Mouse (Mus musculus): ENCODE data around the gene Agap2. TPM values are rescaled to one million over a fixed set of nuclear protein-coding genes. Genes with fewer than 3 reads are reported as not detected.

Agap2 gene
- polyA plus RNA-seq, 1 experiment = 0.85 TPM

DNA sequence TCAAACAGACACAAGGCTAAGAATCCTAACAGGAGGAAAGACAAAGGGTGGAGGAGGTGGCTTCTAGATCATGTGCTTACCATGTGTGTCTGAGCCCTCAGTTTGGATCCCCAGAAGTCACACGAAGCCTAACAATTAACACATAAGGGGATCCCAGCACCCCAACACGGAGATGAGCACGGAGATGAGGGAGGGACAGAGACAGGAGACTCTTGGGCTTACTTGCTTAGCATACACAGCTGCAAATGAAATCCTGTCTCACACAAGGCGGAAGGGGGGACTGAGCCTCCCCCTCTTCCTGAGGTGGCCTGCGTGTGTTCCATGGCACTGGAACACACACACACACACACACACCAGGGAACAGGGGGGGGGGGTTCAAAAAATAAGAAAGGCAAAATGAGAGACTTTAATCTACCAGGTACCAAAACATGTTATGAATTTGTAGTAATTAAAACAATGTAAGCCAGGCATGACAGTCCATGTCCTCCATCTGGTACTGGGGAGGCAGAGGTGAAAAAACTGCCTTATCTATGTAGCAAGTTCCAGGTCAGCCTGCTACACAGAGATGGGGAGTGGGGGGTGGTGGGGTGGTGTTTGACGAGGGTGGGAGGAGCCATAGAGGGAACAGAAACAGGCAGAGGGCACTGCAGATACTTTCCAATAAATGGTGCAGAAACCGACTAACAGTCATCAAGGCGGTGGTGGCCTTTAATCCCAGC is 60.2 kb downstream of the Agap2 start:
- no peak overlapping the region for H3K27ac ChIP-seq (ENCODE audit: insufficient read depth, low read length)
- H3K4me3 ChIP-seq (ENCODE audit: low read depth, low read length) = no peak overlapping the region
- no peak overlapping the region for H3K9ac ChIP-seq (ENCODE audit: low read depth, poor library complexity, severe bottlenecking)
- TF ChIP-seq POLR2A (IDR thresholded peaks at IDR 0.05; ENCODE audit: insufficient read depth, low read length) (no peak), CTCF (IDR thresholded peaks at IDR 0.05; ENCODE audit: low read depth, low read length) (no peak), EP300 (IDR thresholded peaks at IDR 0.05; ENCODE audit: insufficient read depth, low read depth, low read length) (no peak)
- H3K9me3 ChIP-seq (replicated peaks; ENCODE audit: control insufficient read depth, insufficient read depth, low read length, poor library complexity, severe bottlenecking) = no peaks in the 10 kb centered on the region
- no peaks in the 10 kb centered on the region for H3K27me3 ChIP-seq (ENCODE audit: control insufficient read depth, insufficient read depth, low read length, poor library complexity, severe bottlenecking)
- H3K4me1 ChIP-seq (ENCODE audit: control insufficient read depth, insufficient read depth, low read length) = peaks cover 6% of the 10 kb centered on the region
- H3K36me3 ChIP-seq (ENCODE audit: control insufficient read depth, insufficient read depth, low read length, poor library complexity, severe bottlenecking) = no peaks in the 10 kb centered on the region

GRCm38 (mm10) chr10:127136510-127136909 is 61.4 kb downstream of the Agap2 start:
- Histone ChIP-seq H3K27ac (ENCODE audit: insufficient read depth, low read length) (no peak overlapping the region), H3K4me1 (ENCODE audit: control insufficient read depth, insufficient read depth, low read length) (peaks cover 4% of the 10 kb centered on the region), H3K9ac (ENCODE audit: low read depth, poor library complexity, severe bottlenecking) (no peak overlapping the region), H3K4me3 (ENCODE audit: low read depth, low read length) (no peak overlapping the region), H3K27me3 (ENCODE audit: control insufficient read depth, insufficient read depth, low read length, poor library complexity, severe bottlenecking) (no peaks in the 10 kb centered on the region), H3K36me3 (ENCODE audit: control insufficient read depth, insufficient read depth, low read length, poor library complexity, severe bottlenecking) (no peaks in the 10 kb centered on the region), H3K9me3 (replicated peaks; ENCODE audit: control insufficient read depth, insufficient read depth, low read length, poor library complexity, severe bottlenecking) (no peaks in the 10 kb centered on the region)
- no peak for TF ChIP-seq CTCF (IDR thresholded peaks at IDR 0.05; ENCODE audit: low read depth, low read length)
- no peak for TF ChIP-seq EP300 (IDR thresholded peaks at IDR 0.05; ENCODE audit: insufficient read depth, low read depth, low read length)
- TF ChIP-seq POLR2A (IDR thresholded peaks at IDR 0.05; ENCODE audit: insufficient read depth, low read length) = no peak

GRCm38 (mm10) chr10:127137896-127138295 is 62.8 kb downstream of the Agap2 start:
- Histone ChIP-seq H3K36me3 (ENCODE audit: control insufficient read depth, insufficient read depth, low read length, poor library complexity, severe bottlenecking) (no peaks in the 10 kb centered on the region), H3K27me3 (ENCODE audit: control insufficient read depth, insufficient read depth, low read length, poor library complexity, severe bottlenecking) (no peaks in the 10 kb centered on the region), H3K4me3 (ENCODE audit: low read depth, low read length) (no peak overlapping the region), H3K4me1 (ENCODE audit: control insufficient read depth, insufficient read depth, low read length) (peaks cover 3% of the 10 kb centered on the region), H3K9me3 (replicated peaks; ENCODE audit: control insufficient read depth, insufficient read depth, low read length, poor library complexity, severe bottlenecking) (no peaks in the 10 kb centered on the region; the same call in 1 of the 2 replicates), H3K9ac (ENCODE audit: low read depth, poor library complexity, severe bottlenecking) (no peak overlapping the region), H3K27ac (ENCODE audit: insufficient read depth, low read length) (no peak overlapping the region)
- no peak for TF ChIP-seq POLR2A (IDR thresholded peaks at IDR 0.05; ENCODE audit: insufficient read depth, low read length)

DNA sequence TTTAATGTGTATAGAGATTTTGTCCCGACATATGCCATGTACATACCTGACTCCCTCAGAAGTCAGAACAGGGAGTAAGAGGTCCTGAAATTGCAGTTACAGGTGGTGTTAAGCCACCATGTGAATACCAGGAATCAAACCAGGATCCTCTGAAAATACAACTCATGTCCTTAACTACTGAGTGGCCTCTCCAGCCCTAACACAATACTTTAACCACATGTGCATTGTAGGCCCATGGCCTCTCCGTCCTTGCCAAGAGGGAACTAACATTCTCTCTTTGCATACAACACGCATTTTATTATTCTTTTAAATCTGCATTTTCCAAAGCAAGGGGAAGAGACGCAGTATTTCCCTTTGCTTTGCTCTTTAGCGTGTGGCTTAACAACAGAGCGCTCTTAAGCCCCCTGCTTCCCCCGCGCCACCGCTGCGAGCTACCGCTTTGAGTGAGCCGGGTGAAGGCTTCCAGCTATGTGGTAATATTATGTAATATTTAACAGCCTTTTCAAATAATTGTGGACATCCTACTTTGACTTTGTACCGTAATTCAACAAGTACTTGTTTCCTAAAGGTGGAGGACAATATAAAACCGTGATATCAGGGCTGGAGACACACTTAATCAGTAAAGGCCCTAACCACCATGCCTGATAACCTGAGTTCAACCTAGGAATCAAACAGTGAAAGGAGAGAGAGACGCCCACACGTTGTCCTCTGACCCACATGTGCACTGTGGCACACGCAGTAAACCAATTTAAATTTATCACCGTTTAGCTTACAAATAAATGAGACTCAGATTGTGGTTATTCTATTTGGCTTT is 63.5 kb downstream of the Agap2 start:
- Histone ChIP-seq H3K27me3 (ENCODE audit: control insufficient read depth, insufficient read depth, low read length, poor library complexity, severe bottlenecking) (no peaks in the 10 kb centered on the region), H3K4me3 (ENCODE audit: low read depth, low read length) (no peak overlapping the region), H3K9ac (ENCODE audit: low read depth, poor library complexity, severe bottlenecking) (no peak overlapping the region), H3K36me3 (ENCODE audit: control insufficient read depth, insufficient read depth, low read length, poor library complexity, severe bottlenecking) (no peaks in the 10 kb centered on the region), H3K4me1 (ENCODE audit: control insufficient read depth, insufficient read depth, low read length) (peaks cover 3% of the 10 kb centered on the region), H3K9me3 (replicated peaks; ENCODE audit: control insufficient read depth, insufficient read depth, low read length, poor library complexity, severe bottlenecking) (no peaks in the 10 kb centered on the region; the same call in 1 of the 2 replicates), H3K27ac (ENCODE audit: insufficient read depth, low read length) (no peak overlapping the region)
- TF ChIP-seq POLR2A (IDR thresholded peaks at IDR 0.05; ENCODE audit: insufficient read depth, low read length) (no peak), EP300 (IDR thresholded peaks at IDR 0.05; ENCODE audit: insufficient read depth, low read depth, low read length) (no peak), CTCF (IDR thresholded peaks at IDR 0.05; ENCODE audit: low read depth, low read length) (no peak)

GRCm38 (mm10) chr10:127140971-127141370 is 65.9 kb downstream of the Agap2 start:
- H3K36me3 ChIP-seq (ENCODE audit: control insufficient read depth, insufficient read depth, low read length, poor library complexity, severe bottlenecking) = no peaks in the 10 kb centered on the region
- no peak overlapping the region for H3K4me3 ChIP-seq (ENCODE audit: low read depth, low read length)
- no peaks in the 10 kb centered on the region for H3K27me3 ChIP-seq (ENCODE audit: control insufficient read depth, insufficient read depth, low read length, poor library complexity, severe bottlenecking)
- H3K4me1 ChIP-seq (ENCODE audit: control insufficient read depth, insufficient read depth, low read length) = no peaks in the 10 kb centered on the region
- H3K9me3 ChIP-seq (replicated peaks; ENCODE audit: control insufficient read depth, insufficient read depth, low read length, poor library complexity, severe bottlenecking) = no peaks in the 10 kb centered on the region; the same call in 1 of the 2 replicates
- H3K27ac ChIP-seq (ENCODE audit: insufficient read depth, low read length) = no peak overlapping the region
- no peak overlapping the region for H3K9ac ChIP-seq (ENCODE audit: low read depth, poor library complexity, severe bottlenecking)
- TF ChIP-seq POLR2A (IDR thresholded peaks at IDR 0.05; ENCODE audit: insufficient read depth, low read length) = no peak

DNA sequence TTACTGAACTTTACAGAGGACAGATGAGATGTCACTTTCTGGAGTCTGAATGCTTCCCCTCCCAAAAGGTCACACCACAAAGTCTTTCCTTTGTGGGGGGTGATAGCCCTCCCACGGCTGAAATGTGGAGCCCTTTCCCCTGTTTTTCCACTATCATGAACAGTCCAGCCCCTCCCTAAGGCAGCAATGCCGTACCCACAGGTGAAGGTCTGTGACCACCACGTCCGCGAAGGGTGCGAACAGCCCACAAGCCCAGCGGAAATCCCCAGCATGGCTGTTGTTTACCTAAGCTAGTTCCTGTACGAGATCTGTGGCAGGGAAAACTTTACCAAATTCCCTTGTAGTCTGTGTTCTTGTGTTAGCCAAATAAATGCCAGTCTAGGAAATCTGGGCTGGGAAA is 66.4 kb downstream of the Agap2 start:
- H3K36me3 ChIP-seq (ENCODE audit: control insufficient read depth, insufficient read depth, low read length, poor library complexity, severe bottlenecking) = no peaks in the 10 kb centered on the region
- H3K27me3 ChIP-seq (ENCODE audit: control insufficient read depth, insufficient read depth, low read length, poor library complexity, severe bottlenecking) = no peaks in the 10 kb centered on the region
- no peaks in the 10 kb centered on the region; the same call in 1 of the 2 replicates for H3K9me3 ChIP-seq (replicated peaks; ENCODE audit: control insufficient read depth, insufficient read depth, low read length, poor library complexity, severe bottlenecking)
- H3K4me1 ChIP-seq (ENCODE audit: control insufficient read depth, insufficient read depth, low read length) = no peaks in the 10 kb centered on the region
- TF ChIP-seq POLR2A (IDR thresholded peaks at IDR 0.05; ENCODE audit: insufficient read depth, low read length) = no peak
- TF ChIP-seq EP300 (IDR thresholded peaks at IDR 0.05; ENCODE audit: insufficient read depth, low read depth, low read length) = no peak
- TF ChIP-seq CTCF (IDR thresholded peaks at IDR 0.05; ENCODE audit: low read depth, low read length) = no peak
- H3K9ac ChIP-seq (ENCODE audit: low read depth, poor library complexity, severe bottlenecking) = no peak overlapping the region
- no peak overlapping the region for H3K4me3 ChIP-seq (ENCODE audit: low read depth, low read length)
- H3K27ac ChIP-seq (ENCODE audit: insufficient read depth, low read length) = no peak overlapping the region

Other genes starting within 250 kb of the Agap2 start
- 10.2 and 14.3 TPM in 2 replicates for gene Atp23, start 173.9 kb upstream of the Agap2 start, polyA plus RNA-seq (2011; ENCODE audit: insufficient read depth, insufficient read length, low read depth, missing spikeins)
- gene Ctdsp2, start 96.6 kb upstream of the Agap2 start, polyA plus RNA-seq (2011; ENCODE audit: insufficient read depth, insufficient read length, low read depth, missing spikeins) = 60.9 and 62.0 TPM in 2 replicates
- gene Avil, start 74.6 kb upstream of the Agap2 start, polyA plus RNA-seq (2011; ENCODE audit: insufficient read depth, insufficient read length, low read depth, missing spikeins) = 0.19 and 0.78 TPM in 2 replicates
- gene Tsfm, start 44.4 kb upstream of the Agap2 start, polyA plus RNA-seq (2011; ENCODE audit: insufficient read depth, insufficient read length, low read depth, missing spikeins) = 40.6 and 47.9 TPM in 2 replicates
- 20.2 and 22.8 TPM in 2 replicates for gene Mettl1, start 33.9 kb upstream of the Agap2 start, polyA plus RNA-seq (2011; ENCODE audit: insufficient read depth, insufficient read length, low read depth, missing spikeins)
- gene Eef1akmt3, start 33.8 kb upstream of the Agap2 start, polyA plus RNA-seq (2011; ENCODE audit: insufficient read depth, insufficient read length, low read depth, missing spikeins) = 0.41 and 0.51 TPM in 2 replicates
- 0.42 TPM in 1 of 2 replicates, not detected in the other for gene Cyp27b1, start 27.0 kb upstream of the Agap2 start, polyA plus RNA-seq (2011; ENCODE audit: insufficient read depth, insufficient read length, low read depth, missing spikeins)
- 8.8 and 9.5 TPM in 2 replicates for gene March9, start 15.1 kb upstream of the Agap2 start, polyA plus RNA-seq (2011; ENCODE audit: insufficient read depth, insufficient read length, low read depth, missing spikeins)
- 619 and 675 TPM in 2 replicates for gene Cdk4, start 11.8 kb upstream of the Agap2 start, polyA plus RNA-seq (2011; ENCODE audit: insufficient read depth, insufficient read length, low read depth, missing spikeins)
- 71.0 and 75.9 TPM in 2 replicates for gene Tspan31, start 5.0 kb upstream of the Agap2 start, polyA plus RNA-seq (2011; ENCODE audit: insufficient read depth, insufficient read length, low read depth, missing spikeins)
- 14.1 and 16.7 TPM in 2 replicates for gene Os9, start 45.8 kb downstream of the Agap2 start, polyA plus RNA-seq (2011; ENCODE audit: insufficient read depth, insufficient read length, low read depth, missing spikeins)
- 7.7 and 9.5 TPM in 2 replicates for gene B4galnt1, start 89.9 kb downstream of the Agap2 start, polyA plus RNA-seq (2011; ENCODE audit: insufficient read depth, insufficient read length, low read depth, missing spikeins)
- gene Slc26a10, start 105.4 kb downstream of the Agap2 start, polyA plus RNA-seq (2011; ENCODE audit: insufficient read depth, insufficient read length, low read depth, missing spikeins) = 24.6 and 35.2 TPM in 2 replicates
- gene Arhgef25, start 114.8 kb downstream of the Agap2 start, polyA plus RNA-seq (2011; ENCODE audit: insufficient read depth, insufficient read length, low read depth, missing spikeins) = 50.9 and 54.3 TPM in 2 replicates
- gene Dtx3, start 120.4 kb downstream of the Agap2 start, polyA plus RNA-seq (2011; ENCODE audit: insufficient read depth, insufficient read length, low read depth, missing spikeins) = 49.8 and 50.8 TPM in 2 replicates
- gene Pip4k2c, start 136.3 kb downstream of the Agap2 start, polyA plus RNA-seq (2011; ENCODE audit: insufficient read depth, insufficient read length, low read depth, missing spikeins) = 36.7 and 39.2 TPM in 2 replicates
- 7.3 and 8.0 TPM in 2 replicates for gene Kif5a, start 188.1 kb downstream of the Agap2 start, polyA plus RNA-seq (2011; ENCODE audit: insufficient read depth, insufficient read length, low read depth, missing spikeins)
- 124 and 125 TPM in 2 replicates for gene Dctn2, start 191.1 kb downstream of the Agap2 start, polyA plus RNA-seq (2011; ENCODE audit: insufficient read depth, insufficient read length, low read depth, missing spikeins)
- 26.2 and 26.7 TPM in 2 replicates for gene Mbd6, start 213.7 kb downstream of the Agap2 start, polyA plus RNA-seq (2011; ENCODE audit: insufficient read depth, insufficient read length, low read depth, missing spikeins)
- gene Mars, start 236.5 kb downstream of the Agap2 start, polyA plus RNA-seq (2011; ENCODE audit: insufficient read depth, insufficient read length, low read depth, missing spikeins) = 129 and 136 TPM in 2 replicates
- 8.5 and 9.1 TPM in 2 replicates for gene Arhgap9, start 246.7 kb downstream of the Agap2 start, polyA plus RNA-seq (2011; ENCODE audit: insufficient read depth, insufficient read length, low read depth, missing spikeins)

All from ES-Bruce4 (cell line).